Mouse (Mus musculus): ENCODE measurements at regions not wholly inside any gene's neighbourhood (a gene's known extent, or its start where the extent isn't known, plus 50 kb on each side); places are given as distances from the start of the nearest gene placed in this dataset.

GRCm38 (mm10) chr5:73928691-73929090 lies 139.5 kb downstream of the Usp46 start:
- no peak for DNase-seq (ENCODE audit: low read depth)

DNA sequence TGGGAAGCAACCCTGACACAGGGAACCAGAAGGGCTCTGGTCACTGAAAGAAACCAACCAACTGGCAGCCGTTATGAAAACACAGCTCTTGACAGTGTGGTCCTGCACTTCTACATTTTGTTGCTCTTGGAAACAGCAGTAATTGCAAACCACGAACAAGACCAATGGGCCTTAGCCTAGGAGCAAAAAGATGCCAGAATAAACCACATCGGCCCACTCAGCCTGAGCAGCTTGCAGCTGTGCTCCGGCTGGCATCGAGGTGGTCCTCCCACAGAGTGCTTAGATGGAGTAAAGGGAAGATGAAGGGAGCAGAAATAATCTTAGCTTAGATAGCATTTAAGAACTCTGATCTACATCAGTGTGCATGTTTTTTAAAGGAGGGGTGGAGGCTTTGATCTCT lies 138.0 kb downstream of the Usp46 start:
- DNase-seq (ENCODE audit: low read depth): no peak

- peak; percentile 53 for DNase-seq (ENCODE audit: low read depth)
These were observed 130.4 kb downstream of the Usp46 start for GRCm38 (mm10) chr5:73937799-73938198.

DNA sequence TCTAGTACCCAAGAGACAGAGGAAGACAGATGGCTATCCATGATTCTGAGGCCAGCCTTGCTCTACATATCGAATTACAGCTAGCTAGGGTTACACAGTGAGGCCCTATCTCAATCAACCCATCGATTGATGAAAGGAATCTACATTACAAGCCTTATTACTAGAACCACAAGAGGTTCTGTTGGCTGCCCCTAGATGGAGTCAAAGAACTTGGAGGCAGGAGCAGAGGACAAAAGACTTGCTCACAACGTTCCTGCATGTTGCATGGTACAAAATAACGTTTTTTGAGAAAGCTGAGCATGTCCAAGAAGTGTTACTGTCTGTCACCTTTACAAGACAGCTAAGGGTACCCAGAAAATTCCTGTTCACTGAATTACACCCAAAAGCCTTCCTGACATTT lies 129.8 kb downstream of the Usp46 start:
- peak; percentile 32 for DNase-seq (ENCODE audit: low read depth)

DNA sequence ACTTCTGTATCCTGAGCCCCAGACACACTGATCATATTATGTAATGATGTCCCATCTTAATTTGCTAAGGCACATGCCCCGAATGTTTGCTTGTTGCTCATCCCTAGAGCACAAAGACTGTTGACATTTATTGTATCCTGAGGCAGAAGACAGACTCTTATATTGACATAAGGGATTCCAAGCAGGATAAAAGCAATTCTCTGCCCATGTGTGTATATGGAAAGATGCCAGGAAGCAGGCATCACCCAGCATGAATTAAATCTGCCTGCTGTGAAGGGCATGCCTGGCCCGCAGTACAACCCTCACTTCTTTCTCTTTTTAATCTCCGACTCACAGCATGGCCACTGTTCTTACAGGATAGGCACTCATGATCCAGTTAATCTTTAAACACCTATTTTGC lies 125.3 kb downstream of the Usp46 start:
- DNase-seq (ENCODE audit: low read depth): no peak

- DNase-seq (ENCODE audit: low read depth): no peak
These were observed 122.6 kb downstream of the Usp46 start for GRCm38 (mm10) chr5:73945671-73946070.

- peak; percentile 17 for DNase-seq (ENCODE audit: low read depth)
These were observed 122.1 kb downstream of the Usp46 start for GRCm38 (mm10) chr5:73946164-73946563.

DNA sequence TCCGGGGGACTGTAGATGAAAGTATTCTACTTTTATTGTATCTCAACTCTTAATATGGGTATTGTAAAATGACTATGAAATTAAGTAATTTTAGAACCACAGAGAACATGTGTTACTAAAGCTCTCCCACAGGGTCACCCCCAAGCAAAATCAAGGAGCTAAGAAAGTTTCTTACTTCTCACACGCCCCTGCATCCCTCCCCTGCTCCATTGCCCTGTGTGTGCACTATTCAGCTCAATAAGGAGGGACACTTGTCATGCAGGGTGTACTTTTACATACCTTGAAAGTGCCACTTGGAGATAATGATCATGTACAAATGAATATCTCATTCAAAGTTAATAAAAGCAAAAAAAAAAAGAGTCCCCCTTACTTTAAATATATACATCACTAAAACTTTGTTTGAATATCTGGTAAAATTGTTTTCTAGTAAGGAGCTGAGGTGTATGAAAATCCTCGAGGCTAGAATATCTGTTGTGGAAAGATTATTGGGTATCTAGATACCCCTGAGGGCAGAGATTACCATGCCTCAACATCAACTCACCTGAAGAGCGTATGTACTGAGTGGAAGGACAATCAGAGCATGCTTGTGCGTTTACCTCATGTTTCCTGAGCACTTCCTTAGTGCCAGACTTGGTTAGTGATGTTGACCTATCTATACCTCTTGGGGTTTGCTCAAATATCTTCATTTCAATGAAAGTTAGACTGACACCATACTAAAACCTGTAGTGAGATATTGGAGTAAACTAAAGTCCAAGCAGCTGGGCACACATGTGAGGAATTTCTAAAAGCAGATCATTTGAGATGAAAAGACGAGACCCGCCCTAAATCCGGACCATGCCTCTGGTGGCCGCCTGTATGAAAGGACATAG lies 120.0 kb downstream of the Usp46 start:
- no peak for DNase-seq (ENCODE audit: low read depth)
